Mouse (Mus musculus) NIH3T3 (cell line): ENCODE results near the gene Htr2b.

ENCODE experiments used
- DNase-seq: peaks from one replicate; pipeline ENCODE4 v3.0.0-alpha.2; 2012; ENCODE audit warnings: low read depth

The Htr2b gene

DNA sequence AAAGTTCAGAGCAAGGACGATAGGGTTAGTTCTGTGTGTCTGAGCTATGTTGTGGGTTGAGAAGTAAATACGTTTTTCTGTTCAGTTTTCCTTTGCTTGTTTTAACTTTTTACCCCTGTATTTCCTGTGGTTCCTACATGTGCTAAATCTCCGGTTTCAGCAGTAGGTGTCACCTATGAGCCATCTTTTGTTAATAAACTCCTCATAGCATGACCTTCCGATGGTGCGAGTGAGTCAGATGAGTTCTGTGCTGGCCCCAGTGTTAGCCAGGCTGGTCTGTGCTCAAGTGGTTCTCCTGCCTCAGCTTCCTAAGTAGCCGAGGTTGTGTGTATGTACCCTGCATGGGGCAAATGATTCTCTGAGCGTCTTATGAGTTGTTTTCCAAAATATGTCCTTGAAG is 17.4 kb downstream of the Htr2b start:
- DNase-seq, result peak; percentile 50

DNA sequence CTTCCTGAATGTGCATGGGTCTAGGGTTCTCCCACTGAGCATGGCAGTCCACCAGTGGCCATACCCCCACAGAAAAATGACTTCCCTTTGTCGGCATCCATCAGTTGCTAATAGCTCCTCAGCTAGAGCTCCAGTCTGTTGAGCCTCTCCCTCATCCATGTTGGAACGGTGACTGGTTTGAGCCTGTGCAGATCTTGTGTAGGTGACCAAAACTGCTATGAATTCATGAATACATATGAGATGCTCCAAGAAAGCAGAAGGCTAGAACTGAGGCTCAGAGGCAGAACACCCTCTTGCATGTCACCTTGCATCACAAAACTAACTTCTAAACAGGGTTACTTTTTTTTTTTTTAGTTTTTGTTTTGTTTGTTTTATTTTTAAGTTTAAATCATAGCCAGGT is 35.2 kb downstream of the Htr2b start:
- DNase-seq, result no peak

DNA sequence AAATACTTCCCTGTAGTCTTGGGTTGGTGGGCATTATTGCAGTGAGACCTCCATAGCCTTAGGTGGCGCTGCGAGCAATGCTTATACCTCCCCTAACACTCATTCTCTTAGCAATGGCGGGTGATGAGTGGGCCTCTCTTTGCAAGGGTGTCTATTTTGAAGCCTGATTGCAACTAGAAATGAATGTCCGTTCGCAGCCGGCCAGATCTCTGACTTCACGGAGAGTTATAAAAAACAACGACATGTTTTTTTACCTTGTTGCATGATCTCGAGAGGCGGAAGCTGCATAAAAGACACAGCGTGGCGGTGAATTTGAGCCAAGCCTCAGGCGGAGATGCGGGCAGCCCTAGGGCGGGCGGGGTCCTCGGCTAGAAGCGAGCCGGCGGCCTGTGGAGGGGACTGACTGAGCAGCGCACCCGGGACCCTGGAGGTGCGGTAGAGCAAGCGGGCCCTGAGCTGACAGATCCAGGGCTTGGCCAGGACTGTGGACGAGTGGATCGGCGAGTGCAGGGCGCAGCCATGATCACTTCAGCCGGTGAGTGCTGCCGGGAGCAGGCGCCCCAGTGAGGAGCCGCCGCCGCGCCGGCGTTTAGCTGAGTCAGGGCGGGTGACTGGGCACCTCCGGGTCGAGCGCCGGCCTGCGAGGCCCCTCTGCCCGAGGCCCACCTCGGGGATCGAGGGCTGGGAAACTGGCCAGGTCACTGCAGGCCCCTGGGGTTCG is 47.3 kb downstream of the Htr2b start, which contains the start of gene Psmd1:
Gene Psmd1, plus strand, starts transcription at position 117 of the 721 bp plus-strand sequence.
- peak; percentile 95 for DNase-seq

DNA sequence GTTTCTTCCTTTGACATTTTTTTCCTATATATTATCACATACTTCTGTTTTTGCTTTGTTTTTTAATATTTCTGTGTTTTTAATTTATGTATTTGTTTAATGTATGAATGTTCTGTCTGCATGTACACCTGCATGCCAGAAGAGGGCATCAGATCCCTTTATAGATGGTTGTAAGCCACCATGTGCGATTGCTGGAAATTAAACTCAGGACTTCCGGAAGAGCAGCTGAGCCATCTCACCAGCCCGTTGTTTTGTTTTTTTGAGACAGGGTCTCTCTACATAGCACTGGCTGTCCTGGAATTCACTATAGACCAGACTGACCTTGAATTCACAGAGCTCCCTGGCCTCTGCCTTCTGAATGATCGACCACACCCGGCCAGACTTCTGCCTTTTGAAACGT is 49.2 kb downstream of the Htr2b start:
- DNase-seq, result no peak

DNA sequence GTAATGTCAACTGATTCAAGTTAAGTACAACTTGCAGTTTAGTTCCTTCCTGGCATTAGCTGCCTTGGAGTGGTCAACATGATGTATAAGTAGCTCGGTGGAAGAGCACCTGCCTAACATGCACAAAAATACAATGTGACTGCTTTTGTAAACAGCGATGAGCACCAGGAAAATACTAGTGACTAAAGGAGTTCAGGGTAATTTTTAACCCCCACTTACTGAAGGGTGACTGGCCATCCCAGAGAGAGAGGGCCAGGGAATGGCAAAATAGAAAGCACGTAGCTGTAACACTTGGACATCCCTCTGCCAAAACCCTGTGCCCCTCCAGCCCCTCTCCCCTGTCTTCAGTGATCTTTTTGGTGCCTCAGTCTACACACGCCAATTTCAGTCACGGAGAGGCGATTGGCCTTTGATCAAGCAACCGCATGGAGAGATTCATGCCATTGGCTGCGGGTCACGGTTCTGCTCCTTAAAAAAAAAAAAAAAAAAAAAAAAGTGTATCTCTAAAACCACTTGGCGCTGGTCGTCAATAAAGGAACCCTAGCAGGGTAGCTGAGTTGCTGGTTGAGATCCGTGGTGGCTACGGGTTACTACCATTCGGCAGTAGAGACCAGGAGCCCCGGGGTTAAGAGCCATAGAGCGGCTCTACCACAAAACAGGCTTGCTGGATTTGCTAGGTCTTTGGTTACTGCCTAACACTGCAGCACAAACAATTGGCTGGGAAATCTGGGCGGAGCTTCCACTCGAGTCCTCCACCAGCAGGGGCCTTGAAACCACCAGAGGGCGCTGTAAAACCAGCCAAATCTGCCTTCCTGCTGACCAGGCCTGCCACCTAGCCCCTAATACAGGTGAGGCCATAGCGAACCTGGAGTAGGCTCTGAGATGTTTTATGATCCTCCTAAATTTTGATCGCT is 52.7 kb downstream of the Htr2b start:
- peak; percentile 92 for DNase-seq

DNA sequence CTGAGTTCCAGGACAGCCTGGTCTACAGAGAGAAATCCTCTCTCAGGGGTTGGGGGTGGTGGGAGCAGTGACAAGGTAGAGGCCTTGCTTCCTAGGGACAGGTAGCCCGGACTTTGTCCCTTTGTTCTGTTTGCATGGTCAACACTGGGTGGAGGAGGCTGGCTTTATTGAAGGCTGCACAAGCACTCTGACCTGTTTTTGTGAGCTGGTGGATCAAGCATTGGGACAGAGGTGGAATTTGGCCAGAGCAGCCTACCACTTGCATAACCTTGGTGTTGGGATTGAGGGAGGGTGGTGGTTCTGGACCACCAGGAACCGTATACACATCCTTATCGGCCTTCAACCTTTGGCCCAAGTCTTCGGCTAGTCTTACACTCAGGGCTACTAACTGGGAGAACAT is 55.5 kb downstream of the Htr2b start:
- no peak for DNase-seq

DNA sequence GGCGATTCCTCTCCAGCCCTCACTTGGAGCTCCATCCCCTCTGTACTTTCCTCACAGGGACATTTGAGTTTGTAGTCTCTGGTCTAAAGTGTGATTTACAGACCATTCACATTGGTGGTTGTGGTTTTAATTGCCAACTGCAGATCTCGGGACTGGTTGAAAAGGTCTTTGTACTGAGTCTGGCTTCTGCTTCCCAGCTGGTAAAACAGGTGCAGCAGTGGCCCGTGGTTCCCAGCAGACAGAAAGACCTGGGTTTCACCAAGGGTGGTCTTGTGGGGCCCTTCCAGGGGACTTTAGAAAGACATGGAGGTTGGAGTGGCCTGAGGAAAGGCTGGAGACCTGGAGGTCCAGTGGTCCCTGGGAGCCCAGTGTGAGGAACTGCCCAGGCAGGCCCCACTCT is 56.8 kb downstream of the Htr2b start:
- no peak for DNase-seq

DNA sequence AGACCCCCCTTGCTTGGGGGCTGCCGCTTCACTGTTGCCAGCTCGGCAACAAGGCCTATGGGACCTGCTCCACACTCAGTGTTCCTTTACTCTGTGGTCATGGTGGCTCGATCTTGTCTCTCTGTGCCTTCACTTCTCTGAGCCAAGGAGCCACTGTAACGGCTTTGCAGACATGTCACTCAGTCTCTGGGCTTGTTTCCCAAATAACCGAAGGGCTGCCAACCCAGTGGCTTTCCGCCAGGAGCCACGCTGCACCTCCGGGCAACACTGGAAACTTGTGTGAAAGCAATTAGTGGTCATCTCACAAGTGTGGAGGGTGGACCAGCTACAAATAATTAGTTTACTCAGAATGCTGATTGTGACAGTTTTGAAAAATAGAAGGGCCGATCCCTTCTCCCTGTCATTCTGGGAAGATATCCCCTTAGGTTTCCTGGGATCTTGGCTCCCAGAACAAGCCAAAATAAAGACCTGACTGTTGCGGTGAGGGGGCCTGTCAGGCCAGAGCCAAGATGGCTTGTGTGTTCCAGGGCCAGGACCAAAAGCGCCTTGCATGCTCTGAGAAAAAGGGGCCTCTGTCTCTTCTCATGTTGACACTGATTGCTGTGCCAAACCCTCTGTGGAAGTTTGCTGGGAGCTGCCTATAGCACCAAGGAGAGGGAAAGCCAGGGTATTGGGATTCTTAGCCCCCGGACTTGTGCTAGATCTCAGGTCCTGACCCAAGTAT is 58.4 kb downstream of the Htr2b start:
- DNase-seq, result peak; percentile 30
